Mouse (Mus musculus): Measurements from ENCODE around the gene Trh. TPM values are rescaled to one million over a fixed set of nuclear protein-coding genes. Genes with fewer than 3 reads are reported as not detected.

The Trh gene
- 0.88 and 1.1 TPM in 2 replicates for polyA plus RNA-seq (2015; fragmentation: Nextera tagmentation; extraction: Ambion mirVana)

DNA sequence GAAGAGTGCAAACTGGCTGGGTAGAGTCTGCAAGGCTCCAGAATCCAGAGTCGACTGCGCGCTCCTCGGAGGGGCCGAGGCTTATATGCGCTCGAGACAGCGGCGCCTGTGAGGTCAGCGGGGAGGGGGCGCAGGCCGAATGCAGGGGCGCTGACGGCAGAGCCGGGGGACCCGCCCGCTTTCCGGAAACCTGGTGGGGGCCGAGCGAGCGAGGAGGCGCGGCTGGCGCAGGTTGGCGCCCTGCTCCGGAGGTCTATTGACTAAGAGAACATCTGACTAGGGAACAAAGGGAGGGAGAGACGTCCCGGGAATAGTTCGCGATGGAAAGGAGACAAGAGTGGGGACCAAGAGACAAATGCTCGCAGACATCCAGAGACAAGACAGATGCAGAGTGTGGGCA lies at the start of gene Trh:
Gene Trh (minus strand): TSS at position 60 of the 400 bp plus-strand sequence.
- TF ChIP-seq CTCF (IDR thresholded peaks at IDR 0.05; ENCODE audit: low read depth): no peak
- Histone ChIP-seq H3K9ac (ENCODE audit: low read depth, low read length) (no peak within 1 kb of the TSS), H3K4me1 (replicated peaks; ENCODE audit: control insufficient read depth, insufficient read depth, low read length) (no peaks in the 10 kb centered on the region), H3K4me3 (ENCODE audit: low read depth, low read length) (no peak within 1 kb of the TSS), H3K36me3 (ENCODE audit: control insufficient read depth, insufficient read depth) (no peaks in the 10 kb centered on the region), H3K9me3 (ENCODE audit: control insufficient read depth) (no peaks in the 10 kb centered on the region), H3K27ac (ENCODE audit: low read depth, low read length) (no peak within 1 kb of the TSS), H3K4me2 (replicated peaks; ENCODE audit: low read depth) (peak within 1 kb of the TSS; percentile 37; the same call in 1 of the 2 replicates), H3K27me3 (replicated peaks; ENCODE audit: control insufficient read depth, insufficient read depth, low read length) (peaks cover 13% of the 10 kb centered on the region; the same call in 1 of the 2 replicates)
- WGBS: 2% methylated on average over 31 of the region's 31 CpGs
- no peak for ATAC-seq

DNA sequence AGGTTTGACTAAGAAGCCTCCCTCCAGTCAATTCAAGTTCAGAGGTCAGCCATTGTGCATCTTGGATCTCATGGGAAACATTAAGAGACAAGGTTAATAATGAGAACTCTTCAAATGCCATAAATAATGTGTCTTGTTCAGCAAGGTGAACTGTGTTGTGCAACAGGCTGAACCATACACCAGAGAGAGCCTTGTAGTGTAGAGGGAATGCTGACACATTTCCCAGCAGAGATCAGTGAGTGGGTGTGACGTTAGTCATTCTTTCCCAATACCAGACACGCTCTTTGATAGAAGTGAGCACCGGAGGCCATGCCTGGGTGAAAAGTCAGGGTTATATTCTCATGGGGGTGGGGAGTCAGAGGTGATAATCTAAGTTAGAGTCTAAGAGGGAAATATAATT lies 46.4 kb upstream of the Trh start:
- no peak for ATAC-seq
- no peaks in the 10 kb centered on the region for H3K36me3 ChIP-seq (ENCODE audit: control insufficient read depth, insufficient read depth)
- H3K4me1 ChIP-seq (replicated peaks; ENCODE audit: control insufficient read depth, insufficient read depth, low read length): no peaks in the 10 kb centered on the region
- TF ChIP-seq CTCF (IDR thresholded peaks at IDR 0.05; ENCODE audit: low read depth): no peak
- no peak overlapping the region for H3K9ac ChIP-seq (ENCODE audit: low read depth, low read length)
- H3K27ac ChIP-seq (ENCODE audit: low read depth, low read length): no peak overlapping the region
- H3K9me3 ChIP-seq (ENCODE audit: control insufficient read depth): no peaks in the 10 kb centered on the region
- no peak overlapping the region for H3K4me3 ChIP-seq (ENCODE audit: low read depth, low read length)
- 42% methylated on average over 3 of the region's 3 CpGs for WGBS
- H3K27me3 ChIP-seq (replicated peaks; ENCODE audit: control insufficient read depth, insufficient read depth, low read length): no peaks in the 10 kb centered on the region
- H3K4me2 ChIP-seq (replicated peaks; ENCODE audit: low read depth): no peak overlapping the region

DNA sequence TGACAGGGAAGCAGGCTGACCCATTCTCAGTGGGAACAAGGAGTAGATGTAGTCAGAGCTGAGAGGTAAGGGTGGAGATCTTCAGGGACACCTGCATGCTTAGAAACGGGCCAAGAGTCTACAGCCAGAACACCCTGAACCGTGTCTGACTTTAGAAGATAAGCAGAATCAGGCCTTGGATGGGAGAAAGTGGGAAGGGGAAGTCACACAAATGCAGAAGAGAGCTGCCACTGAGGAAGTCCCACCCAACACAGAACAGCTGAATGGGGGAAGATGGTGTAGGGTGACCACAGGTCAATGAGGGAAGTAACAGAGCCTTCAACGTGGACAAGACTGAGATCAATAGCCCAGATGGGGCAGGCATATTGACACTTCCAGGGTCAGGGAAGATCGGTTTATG lies 42.4 kb upstream of the Trh start:
- no peak for TF ChIP-seq CTCF (IDR thresholded peaks at IDR 0.05; ENCODE audit: low read depth)
- Histone ChIP-seq H3K9me3 (ENCODE audit: control insufficient read depth) (no peaks in the 10 kb centered on the region), H3K36me3 (ENCODE audit: control insufficient read depth, insufficient read depth) (no peaks in the 10 kb centered on the region), H3K4me1 (replicated peaks; ENCODE audit: control insufficient read depth, insufficient read depth, low read length) (no peaks in the 10 kb centered on the region), H3K9ac (ENCODE audit: low read depth, low read length) (no peak overlapping the region), H3K4me3 (ENCODE audit: low read depth, low read length) (no peak overlapping the region), H3K4me2 (replicated peaks; ENCODE audit: low read depth) (no peak overlapping the region), H3K27me3 (replicated peaks; ENCODE audit: control insufficient read depth, insufficient read depth, low read length) (no peaks in the 10 kb centered on the region), H3K27ac (ENCODE audit: low read depth, low read length) (no peak overlapping the region)
- 43% methylated on average over 4 of the region's 4 CpGs for WGBS
- ATAC-seq: no peak

DNA sequence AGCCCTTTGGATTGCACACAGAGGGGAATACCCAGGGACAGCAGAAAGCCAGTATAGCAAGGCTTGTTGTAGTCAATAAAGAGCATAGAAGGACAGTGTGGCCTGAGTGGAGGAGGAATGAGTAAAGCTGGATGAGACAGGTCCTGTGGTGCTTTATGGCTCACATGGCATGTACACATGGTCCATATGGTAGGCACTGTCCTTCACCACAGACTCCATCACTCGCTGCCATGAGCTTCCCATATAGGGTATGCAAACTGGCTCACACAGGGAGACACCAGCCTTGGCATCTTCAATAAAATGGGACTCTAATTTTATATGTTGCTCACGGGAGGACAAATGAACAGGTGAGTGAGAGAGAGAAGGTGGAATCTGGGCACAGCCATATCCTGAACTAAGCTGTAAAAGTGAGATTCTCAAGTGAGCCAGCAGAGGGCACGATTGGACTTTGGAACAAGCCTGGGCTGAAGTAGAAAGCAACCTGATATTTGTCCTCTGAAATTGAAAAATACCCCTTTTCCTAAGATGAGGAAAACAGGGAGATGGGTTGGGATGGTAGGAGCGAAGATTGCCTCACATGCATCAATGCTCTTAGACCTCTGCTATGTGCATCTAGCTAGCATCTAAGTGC lies 41.9 kb upstream of the Trh start:
- H3K27me3 ChIP-seq (replicated peaks; ENCODE audit: control insufficient read depth, insufficient read depth, low read length): no peaks in the 10 kb centered on the region
- H3K9ac ChIP-seq (ENCODE audit: low read depth, low read length): no peak overlapping the region
- no peak overlapping the region for H3K27ac ChIP-seq (ENCODE audit: low read depth, low read length)
- H3K36me3 ChIP-seq (ENCODE audit: control insufficient read depth, insufficient read depth): no peaks in the 10 kb centered on the region
- peak; percentile 88 for TF ChIP-seq CTCF (IDR thresholded peaks at IDR 0.05; ENCODE audit: low read depth)
- no peaks in the 10 kb centered on the region for H3K4me1 ChIP-seq (replicated peaks; ENCODE audit: control insufficient read depth, insufficient read depth, low read length)
- no peak overlapping the region for H3K4me3 ChIP-seq (ENCODE audit: low read depth, low read length)
- WGBS: 32% methylated on average over 4 of the region's 4 CpGs
- peak; percentile 38; the same call in 1 of the 2 replicates for ATAC-seq
- no peaks in the 10 kb centered on the region for H3K9me3 ChIP-seq (ENCODE audit: control insufficient read depth)
- no peak overlapping the region for H3K4me2 ChIP-seq (replicated peaks; ENCODE audit: low read depth)

DNA sequence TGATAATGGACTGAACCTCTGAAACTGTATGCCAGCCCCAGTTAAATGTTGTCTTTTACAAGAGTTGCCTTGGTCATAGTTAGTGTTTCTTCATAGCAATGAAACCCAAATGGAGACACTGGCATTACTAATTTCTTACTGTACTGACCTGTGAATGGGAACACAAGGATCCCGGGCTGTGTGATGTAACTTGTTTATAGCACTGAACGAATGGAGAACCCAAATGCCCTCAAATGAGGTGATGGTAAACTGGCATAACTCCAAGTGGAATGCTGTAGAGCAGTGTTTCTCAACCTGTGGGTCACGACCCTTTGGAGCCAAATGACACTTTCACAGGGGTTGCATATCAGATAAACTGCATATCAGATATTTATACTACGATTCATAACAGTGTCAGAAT lies 41.1 kb upstream of the Trh start:
- Histone ChIP-seq H3K9me3 (ENCODE audit: control insufficient read depth) (no peaks in the 10 kb centered on the region), H3K4me1 (replicated peaks; ENCODE audit: control insufficient read depth, insufficient read depth, low read length) (no peaks in the 10 kb centered on the region), H3K4me2 (replicated peaks; ENCODE audit: low read depth) (no peak overlapping the region), H3K27me3 (replicated peaks; ENCODE audit: control insufficient read depth, insufficient read depth, low read length) (no peaks in the 10 kb centered on the region), H3K9ac (ENCODE audit: low read depth, low read length) (no peak overlapping the region), H3K27ac (ENCODE audit: low read depth, low read length) (no peak overlapping the region), H3K4me3 (ENCODE audit: low read depth, low read length) (no peak overlapping the region), H3K36me3 (ENCODE audit: control insufficient read depth, insufficient read depth) (no peaks in the 10 kb centered on the region)
- no peak for TF ChIP-seq CTCF (IDR thresholded peaks at IDR 0.05; ENCODE audit: low read depth)
- ATAC-seq: no peak
- 63% methylated on average over 4 of the region's 4 CpGs for WGBS

DNA sequence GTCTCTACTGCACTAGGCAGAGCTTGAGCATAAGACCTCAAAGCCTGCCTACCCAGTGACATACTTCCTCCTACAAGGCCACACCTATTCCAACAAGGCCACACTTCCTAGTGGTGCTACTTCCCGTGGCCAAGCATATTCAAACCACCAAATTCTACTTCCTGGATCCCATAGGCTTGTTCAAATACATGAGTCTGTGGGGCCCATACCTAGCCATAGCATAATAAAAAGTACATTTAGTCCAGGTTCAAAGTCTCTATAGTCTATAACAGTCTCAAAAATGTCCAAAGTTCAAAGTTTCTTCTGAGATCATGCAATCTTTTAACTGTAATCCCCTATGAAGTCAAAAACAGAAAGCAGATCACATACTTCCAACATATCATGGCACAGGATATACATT lies 32.7 kb upstream of the Trh start:
- no peaks in the 10 kb centered on the region for H3K27me3 ChIP-seq (replicated peaks; ENCODE audit: control insufficient read depth, insufficient read depth, low read length)
- WGBS: 29% methylated on average over 1 of the region's 1 CpGs
- H3K4me1 ChIP-seq (replicated peaks; ENCODE audit: control insufficient read depth, insufficient read depth, low read length): no peaks in the 10 kb centered on the region
- TF ChIP-seq CTCF (IDR thresholded peaks at IDR 0.05; ENCODE audit: low read depth): no peak
- H3K9me3 ChIP-seq (ENCODE audit: control insufficient read depth): no peaks in the 10 kb centered on the region
- peak overlapping the region; percentile 57 for H3K27ac ChIP-seq (ENCODE audit: low read depth, low read length)
- H3K36me3 ChIP-seq (ENCODE audit: control insufficient read depth, insufficient read depth): no peaks in the 10 kb centered on the region
- H3K4me3 ChIP-seq (ENCODE audit: low read depth, low read length): no peak overlapping the region
- peak; percentile 99 for ATAC-seq
- H3K4me2 ChIP-seq (replicated peaks; ENCODE audit: low read depth): peak overlapping the region; percentile 27; the same call in 1 of the 2 replicates
- no peak overlapping the region for H3K9ac ChIP-seq (ENCODE audit: low read depth, low read length)

Data from intestine, postnatal 0 days (tissue).